Mouse (Mus musculus) liver, adult 2 months (tissue): ENCODE data around the gene Prpf4.

Experiments used
- CTCF ChIP-seq: fragments of 200-500 bp; IDR thresholded peaks from 2 replicates; pipeline ENCODE4 v1.5.1; 2011; ENCODE audit warnings: low read depth, low read length, control low read depth
- POLR2A ChIP-seq: fragments of 200-500 bp; IDR thresholded peaks from 2 replicates; pipeline ENCODE4 v1.6.1; 2011; ENCODE audit warnings: low read length, control low read depth; ENCODE audit not compliant: insufficient read depth; ENCODE audit errors: extremely low read depth

- TF ChIP-seq CTCF (no peak), POLR2A (no peak)
Observed at GRCm38 (mm10) chr4:62362437-62362836, 46.2 kb upstream of the Prpf4 start.
